Mouse (Mus musculus) hematopoietic stem cell, adult 5-6 weeks (primary cell): ENCODE measurements around the gene B4galnt3. TPM values are rescaled to one million over a fixed set of nuclear protein-coding genes. Genes with fewer than 3 reads are reported as not detected.

Experiments used
- ATAC-seq, 2 experiments: fragments of 125-278 bp in 1 of 2; replicated peaks in 1 of 2; 2 replicates each; pipeline ENCODE4 v1.8.0; 2016 to 2017; ENCODE audit warnings: inconsistent platforms in 2 of 2, mild to moderate bottlenecking in 2 of 2, moderate number of reproducible peaks in 2 of 2, low read depth in 1 of 2, moderate TSS enrichment in 1 of 2; ENCODE audit not compliant: low FRiP score in 2 of 2, poor library complexity in 2 of 2, severe bottlenecking in 2 of 2, insufficient read depth in 1 of 2, low TSS enrichment in 1 of 2
- total RNA-seq: library from RNA; stranded (forward); fragments of 172-1452, 232-1000 nt; gene quantifications from 2 replicates; pipeline ENCODE4 v1.2.3, GENCODE M21; 2017

The B4galnt3 gene
- total RNA-seq, 1 experiment from 2014 or later, result not detected

DNA sequence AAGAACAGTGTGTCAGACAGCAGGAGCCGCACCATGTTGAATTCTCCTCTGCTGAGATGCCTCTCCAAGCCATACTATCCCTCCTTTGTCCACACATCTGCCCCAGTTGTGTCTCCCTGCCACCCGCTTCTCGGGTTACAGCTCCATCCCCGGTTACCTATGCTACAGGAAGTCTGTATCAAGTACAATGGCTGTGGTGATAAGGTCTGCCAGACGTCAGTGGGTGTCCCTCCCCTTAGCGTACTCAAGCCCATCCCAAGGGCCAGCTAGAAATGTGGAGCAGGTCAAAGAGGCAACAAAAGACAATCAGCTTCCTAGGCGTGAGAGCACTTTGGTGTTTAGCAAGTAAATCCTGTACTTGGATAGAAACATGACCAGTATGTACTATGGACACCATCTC lies 5.8 kb downstream of the B4galnt3 start:
- no peak for ATAC-seq

DNA sequence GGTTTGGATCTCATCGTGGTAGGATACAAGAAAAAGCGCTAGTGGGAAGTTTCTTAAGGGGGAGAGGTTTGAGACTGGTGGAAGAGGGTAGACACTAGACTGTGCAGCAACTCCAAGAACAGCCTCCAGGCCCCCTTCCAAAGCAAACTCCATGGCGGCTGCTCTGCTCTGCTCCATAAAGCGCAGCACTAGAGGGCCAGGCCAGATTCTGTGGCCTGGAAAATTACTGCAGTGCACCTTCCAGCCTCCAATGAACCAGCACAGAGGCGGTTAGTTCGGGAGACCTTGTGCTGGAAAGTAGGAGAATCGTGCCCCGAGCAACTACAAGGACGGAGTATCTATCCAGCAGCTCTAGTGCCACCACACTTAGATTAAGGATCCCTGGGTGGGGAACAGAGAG lies 7.1 kb downstream of the B4galnt3 start:
- no peak for ATAC-seq

DNA sequence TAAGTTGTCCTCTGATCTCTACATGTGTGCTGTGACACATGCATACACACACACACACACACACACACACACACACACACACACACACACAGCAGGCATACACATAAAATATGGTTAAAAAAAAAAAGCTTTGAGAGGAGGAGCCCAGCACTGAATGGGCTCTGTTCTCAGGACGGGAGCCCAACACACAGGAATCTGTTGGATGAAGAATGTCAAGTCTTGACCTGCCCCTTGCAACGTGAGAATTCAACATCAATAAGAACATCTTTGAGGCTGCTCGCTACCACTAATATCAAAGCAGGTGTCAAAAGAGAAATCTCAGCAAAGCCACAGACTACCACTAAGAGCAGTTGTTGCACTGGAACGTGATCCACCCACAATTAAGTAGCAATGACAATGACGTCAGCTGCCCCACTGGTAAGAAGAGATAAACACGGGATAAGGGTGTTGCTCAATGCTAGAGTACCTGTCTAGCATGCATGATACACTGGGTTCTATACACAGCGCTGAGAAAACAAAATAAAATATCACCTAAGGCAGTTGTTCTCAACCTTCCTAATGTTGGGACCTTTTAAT lies 17.4 kb downstream of the B4galnt3 start:
- no peak for ATAC-seq

DNA sequence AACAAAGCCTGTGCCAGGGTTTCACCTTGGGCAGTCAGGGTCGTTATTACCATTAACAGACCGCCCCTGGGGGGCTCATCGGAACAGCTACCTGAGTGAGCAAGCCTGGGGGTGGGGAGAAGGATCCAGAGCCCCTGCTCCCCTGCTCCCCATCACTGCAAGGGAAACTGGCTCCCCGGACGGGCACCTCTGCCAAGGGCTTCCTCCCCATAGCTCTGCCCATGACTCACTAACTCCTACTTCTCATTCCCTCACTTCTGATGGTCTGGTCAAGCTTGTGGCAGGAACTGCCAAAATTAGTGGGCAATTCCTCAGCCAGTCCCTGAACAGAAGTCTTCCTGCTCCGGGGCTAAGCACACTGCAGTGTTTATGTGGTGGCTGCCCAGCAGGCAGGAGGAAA lies 19.1 kb downstream of the B4galnt3 start:
- no peak for ATAC-seq

DNA sequence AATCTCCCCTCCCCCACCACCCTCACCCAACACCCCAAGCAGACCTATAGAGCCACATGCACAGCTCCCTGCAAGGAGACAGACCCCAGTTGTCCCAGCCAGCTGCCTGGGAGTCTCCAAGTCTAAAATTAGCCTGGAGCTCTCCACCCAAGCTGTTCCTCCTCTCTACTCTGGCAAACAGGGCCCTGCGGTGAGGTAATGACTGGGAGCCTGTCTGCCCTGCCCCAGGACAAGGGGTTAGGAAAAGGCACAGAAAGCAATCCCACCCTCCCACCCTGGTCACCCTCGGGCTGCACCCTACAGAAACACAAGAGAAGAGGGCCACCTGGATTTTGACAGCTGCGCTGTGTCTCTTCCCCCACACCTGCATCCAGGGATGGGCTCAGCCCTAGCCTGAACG lies 19.5 kb downstream of the B4galnt3 start:
- no peak for ATAC-seq

DNA sequence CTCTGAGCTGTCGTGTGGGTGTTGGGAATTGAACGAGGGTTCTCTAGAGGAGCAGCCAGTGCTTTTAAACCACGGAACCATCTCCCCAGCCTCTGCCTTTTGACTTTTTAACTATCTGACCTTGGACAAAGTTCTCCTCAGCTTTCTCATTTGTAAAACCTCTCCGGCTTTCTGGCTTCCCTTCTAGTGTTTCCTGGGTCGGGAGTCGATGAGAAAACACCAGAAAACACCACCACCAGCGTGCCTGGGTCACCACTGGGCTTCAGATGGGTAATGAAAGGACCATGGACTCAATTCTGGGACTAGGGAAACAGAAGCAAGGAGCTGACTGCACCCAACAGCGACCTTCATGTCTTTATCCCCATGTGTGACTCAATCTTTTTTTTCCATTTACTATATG lies 20.2 kb downstream of the B4galnt3 start:
- ATAC-seq, result no peak

DNA sequence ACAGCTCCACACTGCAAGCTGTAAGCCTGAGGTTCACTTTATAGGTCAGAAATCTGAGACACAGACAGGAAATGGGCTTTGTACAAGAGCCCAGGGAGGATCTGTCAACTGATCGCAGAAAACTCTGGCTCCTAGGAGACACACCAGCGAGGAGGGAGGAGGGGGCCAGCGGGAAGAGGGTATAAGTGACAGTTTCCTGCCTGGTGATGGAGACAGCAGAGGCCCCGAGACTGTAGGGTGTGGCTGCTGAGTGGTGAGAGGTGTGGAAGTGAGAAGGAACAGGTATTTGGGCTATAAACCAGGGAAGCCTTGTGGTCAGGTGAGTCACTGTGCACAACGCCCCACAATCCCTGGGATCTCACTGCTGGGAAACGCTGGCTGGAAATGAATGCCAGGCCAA lies 30.2 kb downstream of the B4galnt3 start:
- ATAC-seq, result no peak

DNA sequence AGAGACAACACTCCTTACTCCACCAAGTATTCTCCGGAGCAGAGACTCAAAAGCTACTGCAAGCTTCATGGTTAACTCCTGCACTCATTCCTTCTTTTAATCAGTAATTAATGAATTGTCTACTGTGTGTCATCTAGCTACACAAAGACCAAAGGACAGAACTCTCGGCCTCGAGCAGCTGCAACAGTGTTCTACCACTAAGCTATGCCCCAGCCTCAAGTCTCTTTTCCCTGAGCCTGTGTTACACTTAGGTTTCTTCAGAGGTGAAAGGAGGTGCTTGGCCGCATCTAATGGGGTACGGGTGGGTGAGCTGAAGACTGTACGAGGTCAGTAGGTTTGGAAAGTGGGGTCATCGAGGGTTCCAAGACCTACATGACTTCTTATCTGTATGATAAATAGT lies 30.8 kb downstream of the B4galnt3 start:
- no peak for ATAC-seq

DNA sequence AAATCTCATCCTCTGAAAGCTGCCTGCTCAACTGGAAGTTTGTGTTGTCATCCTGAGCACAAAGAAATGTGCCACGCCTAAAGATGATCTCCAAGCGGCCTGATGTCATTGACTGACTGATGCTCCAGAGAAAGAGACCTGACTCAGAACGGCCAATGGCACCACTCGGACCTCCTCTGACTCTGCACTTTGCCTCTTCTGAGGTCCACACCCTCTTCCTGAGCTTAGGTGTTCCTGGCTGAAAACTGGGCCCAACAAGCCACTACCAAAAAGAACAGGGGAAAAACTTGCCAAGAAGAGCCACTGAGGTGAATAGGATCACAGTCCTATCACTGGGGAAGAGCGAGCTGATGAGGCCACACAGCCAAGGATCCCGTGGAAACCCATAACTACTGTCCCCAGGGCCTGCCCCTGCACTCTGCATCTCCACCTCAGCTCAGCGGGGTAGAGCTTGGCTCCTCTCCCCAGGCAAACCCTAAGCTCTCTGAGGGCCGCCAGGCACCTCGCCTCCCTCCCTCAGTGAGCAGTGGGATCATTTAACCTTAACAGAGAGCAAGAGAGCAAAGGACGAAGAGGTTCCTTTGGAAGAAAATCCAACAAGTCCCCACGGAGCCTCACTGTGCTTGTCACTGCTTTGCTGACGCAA lies 31.4 kb downstream of the B4galnt3 start:
- ATAC-seq, result no peak

DNA sequence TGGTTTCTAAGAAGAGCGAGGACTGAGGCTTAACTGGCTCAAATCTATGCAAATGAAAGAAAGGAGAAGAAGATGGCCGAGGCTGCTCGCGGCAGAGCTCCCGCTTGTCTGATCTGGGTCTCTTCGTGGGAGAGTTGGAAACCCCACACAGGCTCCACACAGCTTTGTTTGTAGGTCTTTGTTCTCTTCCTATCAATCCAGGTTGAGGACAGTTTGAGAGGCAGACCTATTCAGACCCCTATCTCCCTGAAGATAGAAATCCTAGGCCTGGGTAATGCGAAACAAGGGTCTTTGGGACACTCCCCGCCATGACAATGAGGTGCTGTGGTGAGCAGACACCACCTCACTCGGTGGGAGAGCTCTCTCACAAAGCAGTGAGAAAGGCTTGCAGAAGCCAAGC lies 34.9 kb downstream of the B4galnt3 start:
- ATAC-seq, result no peak

DNA sequence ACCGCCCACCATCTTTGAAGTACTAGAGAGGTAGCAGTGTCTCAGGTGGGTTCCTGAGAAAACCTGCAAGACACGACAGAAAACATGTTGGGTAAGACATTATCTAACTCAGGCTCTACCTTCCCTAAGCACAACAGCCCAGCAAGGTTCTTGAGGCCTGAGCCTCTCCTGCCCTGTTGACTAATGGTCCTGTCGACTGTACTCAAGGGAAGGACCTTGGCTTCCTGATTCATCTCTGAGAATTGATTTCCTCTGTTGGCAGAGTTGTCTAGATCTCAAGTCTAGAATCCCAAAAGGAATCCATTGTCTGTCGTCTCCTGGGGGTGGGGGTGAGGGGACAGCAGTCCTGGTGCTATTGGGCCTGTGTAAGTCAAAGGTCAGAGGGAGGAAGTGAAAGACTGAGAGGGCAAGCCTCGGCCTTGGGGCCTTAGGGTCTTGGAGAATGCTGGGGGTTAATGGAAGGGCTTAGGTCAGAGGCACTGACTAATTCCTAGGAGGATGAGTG lies 37.9 kb downstream of the B4galnt3 start:
- no peak for ATAC-seq

DNA sequence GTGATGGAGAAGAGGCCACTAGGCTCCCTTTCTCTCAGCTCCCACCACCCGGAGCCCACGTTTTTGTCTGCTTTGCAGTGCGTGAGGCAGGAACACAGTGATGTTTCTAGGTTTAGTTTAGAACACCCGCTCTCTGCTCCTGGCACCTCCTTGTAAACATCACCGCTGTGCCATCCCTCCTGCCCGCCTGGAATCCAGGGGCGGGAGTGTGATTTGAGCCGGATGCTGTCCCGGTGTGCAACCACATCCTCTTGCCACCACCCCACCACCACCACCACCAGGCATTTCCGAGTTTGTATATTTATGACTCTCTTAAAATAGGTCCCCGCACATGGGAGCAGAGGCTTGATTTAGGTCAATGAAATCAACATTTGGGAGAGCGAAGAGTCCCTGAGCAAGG lies 38.7 kb downstream of the B4galnt3 start:
- ATAC-seq, result peak in 1 of 2 experiments; percentile 41; a peak in 2 of 4 replicates

DNA sequence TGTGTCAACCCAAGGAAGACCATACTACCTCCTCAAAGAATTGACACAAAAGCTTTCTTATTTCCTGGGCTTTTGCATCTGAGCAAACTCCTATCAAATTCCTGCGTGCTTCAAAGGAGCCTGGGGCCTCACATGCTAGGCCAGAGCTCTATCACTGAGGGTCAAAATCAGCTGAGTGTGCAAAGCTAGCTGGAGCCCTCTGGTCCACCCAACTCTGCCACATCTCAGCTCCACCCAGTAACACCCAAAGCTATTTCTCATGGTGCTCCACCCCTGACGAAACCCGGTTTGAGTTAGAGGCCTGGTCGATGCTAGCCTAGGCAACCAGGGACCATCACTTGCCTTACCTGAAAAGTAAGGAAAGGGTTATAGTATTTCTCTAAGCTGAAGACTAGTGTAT lies 39.2 kb downstream of the B4galnt3 start:
- no peak for ATAC-seq

DNA sequence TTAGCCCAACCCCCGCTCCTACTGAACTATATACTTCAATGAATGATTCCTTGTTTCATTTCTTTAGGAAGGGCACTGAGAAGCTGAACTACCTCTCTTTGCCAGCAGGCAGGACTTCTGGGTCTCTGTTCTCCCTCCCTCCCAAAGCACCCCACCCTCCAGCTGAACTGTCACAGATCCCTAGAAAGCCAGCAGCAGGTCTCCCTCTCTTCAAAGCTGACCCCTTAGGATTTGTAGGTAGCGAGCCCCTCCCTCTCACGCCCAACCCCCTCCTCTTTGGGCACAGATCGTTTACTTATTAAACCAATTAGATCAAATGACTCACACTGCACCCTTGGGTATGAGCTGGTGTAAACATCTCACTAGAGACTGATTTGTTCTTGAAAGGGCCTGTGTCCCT lies 39.7 kb downstream of the B4galnt3 start:
- no peak for ATAC-seq

DNA sequence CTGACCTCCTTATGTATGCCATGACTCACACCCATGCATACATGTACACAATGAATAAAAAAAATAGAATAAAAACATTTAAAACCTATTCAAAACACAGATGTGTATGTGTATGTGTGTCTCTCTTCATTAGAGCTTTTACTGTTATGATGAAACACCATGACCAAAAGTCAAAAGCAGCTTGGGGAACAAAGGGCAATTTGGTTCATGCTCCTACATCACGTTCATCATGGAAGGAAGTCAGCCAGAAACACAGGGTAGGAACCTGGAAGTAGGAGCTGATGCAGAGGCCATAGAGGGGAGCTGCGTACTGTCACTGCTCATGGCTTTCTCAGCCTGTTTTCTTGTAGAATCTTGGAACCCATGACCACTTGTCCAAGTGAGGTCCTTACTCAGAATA lies 41.6 kb downstream of the B4galnt3 start:
- ATAC-seq, result no peak

DNA sequence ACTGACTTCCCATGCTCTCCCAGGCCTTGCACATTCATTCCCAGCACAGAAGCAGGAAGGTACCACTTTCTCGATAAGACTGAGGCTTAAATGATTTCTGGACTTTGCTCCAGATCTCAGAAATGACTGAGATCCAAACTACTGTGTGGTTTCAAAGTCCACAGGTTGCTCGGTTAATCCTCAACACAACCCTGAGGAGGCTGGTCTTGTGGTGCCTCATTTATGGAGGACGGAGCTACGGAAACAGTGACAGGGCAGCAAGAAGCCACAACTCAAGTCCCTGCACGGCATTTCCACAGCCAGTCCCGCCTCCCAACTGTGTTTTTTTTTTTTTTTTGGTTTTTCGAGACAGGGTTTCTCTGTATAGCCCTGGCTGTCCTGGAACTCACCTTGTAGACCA lies 43.3 kb downstream of the B4galnt3 start:
- ATAC-seq, result no peak

DNA sequence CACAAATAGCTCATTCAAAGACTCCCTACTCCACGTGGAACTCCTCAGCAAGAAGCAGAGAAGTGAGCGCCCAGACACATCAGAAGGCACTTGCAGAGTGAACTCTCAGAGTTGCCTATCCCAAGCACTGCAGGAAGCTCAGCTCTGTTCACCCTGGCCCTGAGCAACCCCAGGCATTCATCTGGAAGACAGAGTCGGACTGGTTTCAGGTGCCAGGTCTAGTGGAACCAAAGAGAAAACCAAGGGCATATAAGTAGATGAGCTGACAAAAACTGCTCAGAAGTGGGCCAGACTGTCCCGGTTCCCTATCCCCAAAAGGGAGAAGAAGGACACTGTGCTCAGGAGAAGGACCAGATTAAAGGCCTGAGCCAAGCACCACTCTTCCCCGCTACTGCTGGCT lies 44.5 kb downstream of the B4galnt3 start:
- ATAC-seq, result no peak

DNA sequence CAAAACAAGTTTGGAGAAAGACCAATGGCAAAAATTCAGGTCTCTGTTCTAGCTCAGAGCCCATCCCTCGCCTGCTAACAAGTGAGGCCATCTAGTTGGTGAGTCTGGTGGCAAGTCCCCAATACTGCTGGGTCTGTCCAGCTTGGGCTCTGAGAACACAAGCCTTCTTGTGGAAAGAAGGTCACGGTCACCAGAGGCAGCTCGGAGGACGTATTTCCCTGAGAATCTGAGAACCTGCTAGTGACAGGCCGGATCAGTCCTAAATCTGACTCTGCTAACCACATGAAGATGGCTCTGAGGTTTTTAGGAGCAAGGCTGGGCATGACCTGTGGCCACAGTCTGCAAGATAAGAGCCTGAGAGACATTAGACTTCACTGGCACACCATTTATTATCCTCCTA lies 47.7 kb downstream of the B4galnt3 start:
- ATAC-seq, result no peak

DNA sequence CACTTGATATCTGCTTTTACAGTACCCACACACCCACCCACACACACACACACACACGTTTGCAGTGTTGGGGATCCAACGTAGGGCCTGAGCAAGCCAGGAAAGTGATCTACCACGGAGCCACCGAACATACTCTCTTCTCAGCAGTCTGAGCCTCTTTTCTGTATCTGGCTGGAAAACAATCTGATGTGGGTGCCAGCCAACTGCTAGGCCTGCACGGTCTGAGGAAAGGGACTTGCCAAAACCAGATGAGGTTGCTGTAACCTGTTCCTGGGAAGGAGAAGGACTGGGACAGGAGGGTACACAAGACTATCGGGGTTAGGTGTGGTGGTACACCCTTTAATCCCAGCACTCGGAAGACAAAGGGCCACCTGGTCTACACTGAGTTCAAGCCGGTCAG lies 51.1 kb downstream of the B4galnt3 start:
- no peak for ATAC-seq
